Mouse (Mus musculus) kidney, embryonic 16.5 days (tissue): ENCODE measurements around the gene Palm2. TPM values are rescaled to one million over a fixed set of nuclear protein-coding genes. Genes with fewer than 3 reads are reported as not detected.

ENCODE experiments used
- ATAC-seq: fragments of 200-750 bp; cut with Nextera tagmentation; 2 replicates; pipeline ENCODE4 v1.8.0; 2017; ENCODE audit warnings: moderate TSS enrichment; ENCODE audit not compliant: low FRiP score, low TSS enrichment
- H3K27ac ChIP-seq: fragments of 300-500 bp; sonication (generic); 2 replicates; pipeline ENCODE4 v1.5.1; 2014; ENCODE audit warnings: low read length
- H3K27me3 ChIP-seq: fragments of 300-500 bp; sonication (generic); 2 replicates; pipeline ENCODE4 v1.6.1; 2014; ENCODE audit warnings: low read length, control low read depth, mixed read lengths; ENCODE audit not compliant: insufficient read depth
- H3K36me3 ChIP-seq: fragments of 300-500 bp; sonication (generic); 2 replicates; pipeline ENCODE4 v1.6.1; 2014; ENCODE audit warnings: low read length, control low read depth, mixed read lengths; ENCODE audit not compliant: insufficient read depth
- H3K4me1 ChIP-seq: fragments of 300-500 bp; sonication (generic); 2 replicates; pipeline ENCODE4 v1.6.1; 2014; ENCODE audit warnings: low read length, control low read depth, mixed read lengths; ENCODE audit not compliant: insufficient read depth
- H3K4me2 ChIP-seq: fragments of 300-500 bp; sonication (generic); replicated peaks from 2 replicates; pipeline ENCODE4 v1.6.1; 2014; ENCODE audit warnings: low read depth, low read length
- H3K4me3 ChIP-seq: fragments of 300-500 bp; sonication (generic); 2 replicates; pipeline ENCODE4 v1.5.1; 2014; ENCODE audit warnings: mild to moderate bottlenecking, low read length
- H3K9ac ChIP-seq: fragments of 300-500 bp; sonication (generic); replicated peaks from 2 replicates; pipeline ENCODE4 v1.6.1; 2014; ENCODE audit warnings: low read length
- H3K9me3 ChIP-seq: fragments of 300-500 bp; sonication (generic); 2 replicates; pipeline ENCODE4 v1.6.1; 2016; ENCODE audit warnings: low read length, control low read depth
- WGBS: fragments of 180-500 bp; shearing (Covaris S2); extraction: QIAGEN DNeasy Blood & Tissue Kit; methylation state at CpG from one replicate; pipeline ENCODE4 v1.1.7; 2014; 5-methylcytosine and 5-hydroxymethylcytosine counted together
- polyA plus RNA-seq: library from polyadenylated mRNA; unstranded; fragments of >200 nt; fragmentation: Nextera tagmentation; extraction: Ambion mirVana; gene quantifications from 2 replicates; pipeline ENCODE4 v1.2.1, GENCODE M21; 2015

Gene Palm2
- polyA plus RNA-seq, 1 experiment from 2014 or later, result 1.6 TPM

DNA sequence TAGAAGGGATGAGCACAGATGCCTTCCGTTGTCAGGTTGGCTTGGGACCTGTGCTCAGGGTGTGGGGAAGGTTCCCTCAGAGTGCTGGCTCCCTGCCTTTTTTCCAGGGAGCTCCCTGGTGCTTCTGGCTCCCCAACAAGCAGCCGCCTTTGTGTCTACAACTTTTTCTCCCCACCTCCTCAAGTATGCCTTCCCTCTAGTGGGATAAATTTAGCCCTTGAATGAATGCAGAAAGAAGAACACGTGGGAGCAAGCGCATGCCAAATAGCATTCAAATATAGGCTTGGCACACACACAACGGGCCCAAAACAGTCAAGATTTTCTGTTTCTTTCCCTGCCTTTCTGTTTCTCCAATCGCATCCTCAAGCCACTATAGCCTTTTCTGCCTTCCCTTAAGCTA, 127.0 kb downstream of the Palm2 start:
- no peaks in the 10 kb centered on the region for H3K36me3 ChIP-seq
- no peaks in the 10 kb centered on the region for H3K27me3 ChIP-seq
- peak overlapping the region; percentile 51; the same call in 1 of the 2 replicates for H3K27ac ChIP-seq
- H3K9me3 ChIP-seq, result no peaks in the 10 kb centered on the region
- H3K4me2 ChIP-seq, result no peak overlapping the region
- peaks cover 15% of the 10 kb centered on the region; the same call in 1 of the 2 replicates for H3K4me1 ChIP-seq
- H3K9ac ChIP-seq, result no peak overlapping the region
- ATAC-seq, result no peak
- H3K4me3 ChIP-seq, result no peak overlapping the region
- 77% methylated on average over 6 of the region's 6 CpGs for WGBS

DNA sequence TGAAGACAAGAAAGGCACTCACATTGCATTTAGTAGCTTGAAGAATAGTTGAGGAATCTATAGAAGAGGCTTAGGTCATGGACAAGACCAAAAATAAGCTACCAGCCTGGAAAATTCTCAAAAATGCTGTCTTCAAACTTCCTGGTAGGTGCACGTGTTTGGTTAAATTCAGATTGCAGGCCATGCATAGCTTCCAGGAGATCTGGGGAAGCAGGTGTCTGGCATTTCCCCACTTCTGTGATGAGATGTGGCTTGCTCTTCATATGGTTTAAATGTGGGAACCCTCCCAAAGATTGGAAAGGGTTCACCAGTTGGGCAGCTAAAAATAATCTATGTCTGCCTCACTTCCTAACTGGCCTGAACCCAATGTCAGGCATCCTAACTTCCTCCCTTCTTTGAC, 131.2 kb downstream of the Palm2 start:
- no peaks in the 10 kb centered on the region for H3K36me3 ChIP-seq
- peaks cover 24% of the 10 kb centered on the region for H3K4me1 ChIP-seq
- H3K9me3 ChIP-seq, result no peaks in the 10 kb centered on the region
- H3K27ac ChIP-seq, result no peak overlapping the region
- ATAC-seq, result no peak
- H3K4me3 ChIP-seq, result no peak overlapping the region
- H3K4me2 ChIP-seq, result no peak overlapping the region
- H3K27me3 ChIP-seq, result peaks cover 10% of the 10 kb centered on the region
- 84% methylated on average over 1 of the region's 1 CpGs for WGBS
- H3K9ac ChIP-seq, result no peak overlapping the region

DNA sequence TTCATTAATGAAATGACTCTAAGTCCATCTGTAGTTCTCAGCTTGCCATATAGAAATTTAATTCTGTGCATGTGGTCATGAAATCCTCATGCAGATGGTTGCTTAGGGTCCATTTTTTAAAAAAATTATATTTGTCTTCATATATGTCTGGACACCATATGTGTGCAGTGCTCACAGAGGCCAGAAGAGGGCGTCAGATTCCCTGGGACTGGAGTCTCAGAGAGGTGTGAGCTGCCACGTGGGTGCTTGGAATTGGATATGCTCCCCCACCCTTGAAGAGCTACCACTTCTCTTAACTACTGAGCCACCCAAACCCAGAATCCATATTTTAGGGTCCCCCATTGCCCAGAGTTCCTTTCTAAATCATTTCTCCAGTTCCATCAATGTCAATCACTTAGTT, 131.8 kb downstream of the Palm2 start:
- H3K9me3 ChIP-seq, result no peaks in the 10 kb centered on the region
- H3K36me3 ChIP-seq, result no peaks in the 10 kb centered on the region
- peaks cover 10% of the 10 kb centered on the region for H3K27me3 ChIP-seq
- no peak overlapping the region for H3K27ac ChIP-seq
- H3K4me2 ChIP-seq, result no peak overlapping the region
- no peak for ATAC-seq
- peaks cover 18% of the 10 kb centered on the region for H3K4me1 ChIP-seq
- no peak overlapping the region for H3K4me3 ChIP-seq
- WGBS, result 61% methylated on average over 2 of the region's 2 CpGs
- no peak overlapping the region for H3K9ac ChIP-seq

DNA sequence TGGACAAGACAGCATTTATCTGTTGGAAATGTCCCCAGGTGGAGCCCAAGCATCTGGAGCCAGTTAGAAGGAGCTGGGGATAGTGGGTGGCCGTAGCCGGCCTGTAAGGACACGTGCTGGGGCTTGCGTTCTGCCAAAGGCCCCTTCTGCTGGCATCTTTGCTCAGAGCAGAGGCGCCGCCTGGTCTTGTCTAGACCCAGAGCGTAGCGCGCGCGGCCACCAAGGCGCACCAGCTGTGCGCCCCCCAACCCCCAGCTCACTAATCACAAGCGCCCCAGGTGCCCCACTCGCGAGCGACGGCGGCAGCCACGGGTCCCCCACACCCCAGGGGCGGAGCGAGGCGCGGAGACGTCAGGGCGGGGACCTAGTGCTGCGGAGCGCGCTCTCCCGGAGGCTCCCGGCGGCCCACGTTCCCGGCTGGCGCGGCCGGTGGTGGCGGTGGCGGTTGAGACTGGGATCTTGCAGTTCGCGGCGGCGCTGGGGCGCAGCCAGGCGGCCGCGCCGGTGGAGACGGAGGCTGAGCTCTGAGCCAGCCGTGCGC, 133.7 kb downstream of the Palm2 start, which contains the start of gene Pakap:
Pakap (plus strand) TSS at position 514 of the 541 bp plus-strand sequence.
- Histone ChIP-seq H3K4me3 (peak within 1 kb of the TSS; percentile 66), H3K27ac (peak within 1 kb of the TSS; percentile 27), H3K36me3 (no peaks in the 10 kb centered on the region), H3K4me1 (peaks cover 15% of the 10 kb centered on the region), H3K27me3 (peaks cover 10% of the 10 kb centered on the region), H3K4me2 (peak within 1 kb of the TSS; percentile 93), H3K9ac (peak within 1 kb of the TSS; percentile 74), H3K9me3 (no peaks in the 10 kb centered on the region)
- under 1% methylated on average over 43 of the region's 51 CpGs for WGBS
- peak; percentile 88 for ATAC-seq

DNA sequence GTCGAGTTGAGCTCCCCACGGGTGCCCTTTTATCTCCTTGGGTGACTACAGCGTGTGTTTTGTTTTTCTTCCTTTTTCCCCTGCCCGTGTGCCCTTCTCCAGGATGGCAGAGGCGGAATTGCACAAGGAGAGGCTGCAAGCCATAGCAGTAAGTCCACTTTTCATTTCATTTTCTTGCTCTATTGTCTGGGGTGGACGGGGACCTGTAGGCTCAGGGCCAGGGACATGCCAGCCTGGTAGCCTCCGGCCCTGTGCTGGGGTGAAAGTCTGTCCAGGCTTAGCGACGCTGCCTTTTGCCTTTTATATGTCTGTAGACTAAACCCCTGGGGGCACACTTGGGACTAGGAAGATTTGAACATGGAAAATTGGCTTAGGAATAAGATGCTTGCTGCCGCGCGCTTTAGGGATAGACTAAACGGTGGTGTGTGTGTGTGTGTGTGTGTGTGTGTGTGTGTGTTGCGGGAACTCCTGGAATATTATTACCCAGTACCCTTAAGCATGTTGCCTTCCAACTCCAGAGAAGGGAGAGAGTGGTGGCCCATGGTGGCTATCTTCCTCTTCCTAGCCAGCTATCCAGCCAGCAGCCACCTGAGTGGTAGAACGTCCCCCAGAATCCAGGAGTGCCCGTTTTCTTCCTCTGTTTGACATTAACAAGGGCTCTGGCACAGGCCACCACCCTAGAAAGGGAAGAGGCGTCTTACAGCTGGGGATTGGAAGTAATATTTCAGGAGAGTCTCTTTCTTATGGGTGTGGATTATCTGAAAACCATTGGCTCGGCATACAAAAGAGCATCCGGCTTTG, 134.4 kb downstream of the Palm2 start:
- no peaks in the 10 kb centered on the region for H3K9me3 ChIP-seq
- no peaks in the 10 kb centered on the region for H3K36me3 ChIP-seq
- ATAC-seq, result no peak; the same call in 1 of the 2 replicates
- peak overlapping the region; percentile 27; the same call in 1 of the 2 replicates for H3K27ac ChIP-seq
- H3K9ac ChIP-seq, result peak overlapping the region; percentile 74
- 52% methylated on average over 19 of the region's 19 CpGs for WGBS
- H3K4me3 ChIP-seq, result peak overlapping the region; percentile 66
- H3K4me1 ChIP-seq, result peaks cover 15% of the 10 kb centered on the region
- H3K27me3 ChIP-seq, result peaks cover 10% of the 10 kb centered on the region
- peak overlapping the region; percentile 93 for H3K4me2 ChIP-seq

DNA sequence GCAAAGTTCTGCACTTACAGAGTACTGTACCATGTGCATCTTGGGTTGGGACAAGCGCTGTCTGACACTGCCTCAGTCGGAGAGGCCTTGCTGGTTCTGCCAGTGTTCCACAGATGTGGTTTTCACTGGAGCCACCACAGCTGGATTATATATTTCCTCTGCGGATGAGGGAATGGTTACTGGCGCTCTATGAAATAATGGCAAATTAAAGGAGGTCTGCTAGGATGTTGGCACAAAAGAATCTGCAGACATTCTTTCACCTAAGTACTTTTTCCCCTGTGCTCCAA, 135.0 kb downstream of the Palm2 start:
- Histone ChIP-seq H3K4me1 (peaks cover 15% of the 10 kb centered on the region), H3K4me2 (peak overlapping the region; percentile 93), H3K27ac (no peak overlapping the region), H3K36me3 (no peaks in the 10 kb centered on the region), H3K9me3 (no peaks in the 10 kb centered on the region), H3K4me3 (peak overlapping the region; percentile 66), H3K27me3 (peaks cover 10% of the 10 kb centered on the region), H3K9ac (no peak overlapping the region; the same call in 1 of the 2 replicates)
- WGBS, result 86% methylated on average over 4 of the region's 4 CpGs
- no peak for ATAC-seq

DNA sequence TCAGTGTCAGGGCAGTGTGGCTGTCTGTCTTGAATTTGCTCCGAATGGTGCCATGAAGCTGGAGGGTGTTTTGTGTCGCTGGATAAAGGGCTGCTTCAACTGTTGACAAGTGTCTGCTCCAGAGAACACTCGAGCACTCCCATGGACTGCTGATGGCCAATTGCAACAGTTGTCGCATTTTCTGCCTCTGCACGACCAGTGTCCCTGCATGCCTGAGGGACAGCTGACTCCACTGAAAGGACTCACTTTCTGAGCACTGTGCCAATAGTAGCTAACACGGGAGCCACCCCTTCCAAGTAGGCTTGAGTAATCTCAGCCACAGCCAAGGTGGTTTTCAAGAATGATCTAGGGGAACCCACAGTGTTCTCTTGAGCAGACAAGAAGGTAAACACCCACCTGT, 135.7 kb downstream of the Palm2 start:
- H3K27ac ChIP-seq, result no peak overlapping the region
- no peak overlapping the region for H3K4me3 ChIP-seq
- H3K9me3 ChIP-seq, result no peaks in the 10 kb centered on the region
- ATAC-seq, result no peak
- no peak overlapping the region for H3K4me2 ChIP-seq
- peaks cover 15% of the 10 kb centered on the region for H3K4me1 ChIP-seq
- 80% methylated on average over 6 of the region's 6 CpGs for WGBS
- peaks cover 10% of the 10 kb centered on the region for H3K27me3 ChIP-seq
- H3K36me3 ChIP-seq, result no peaks in the 10 kb centered on the region
- H3K9ac ChIP-seq, result no peak overlapping the region

DNA sequence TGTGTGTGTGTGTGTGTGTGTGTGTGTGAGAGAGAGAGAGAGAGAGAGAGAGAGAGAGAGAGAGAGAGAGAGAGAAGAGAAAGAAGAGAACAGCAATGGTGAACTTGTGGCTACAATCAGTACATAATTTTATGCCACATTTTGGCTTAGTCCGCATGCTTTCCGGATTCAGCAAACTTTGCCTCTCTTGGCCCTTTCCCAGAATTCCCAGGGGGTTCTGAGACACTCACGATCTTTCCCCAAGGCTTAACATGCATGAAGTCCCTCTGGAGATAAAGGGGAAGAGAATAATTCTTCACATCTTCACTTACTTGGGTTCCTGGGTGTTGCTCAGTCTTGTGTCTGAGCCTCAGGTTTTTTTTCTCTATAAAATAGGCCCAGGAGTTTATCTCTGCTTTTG, 136.2 kb downstream of the Palm2 start:
- no peaks in the 10 kb centered on the region for H3K9me3 ChIP-seq
- no peak overlapping the region for H3K4me2 ChIP-seq
- no peak overlapping the region for H3K9ac ChIP-seq
- peaks cover 15% of the 10 kb centered on the region for H3K4me1 ChIP-seq
- WGBS, result 72% methylated on average over 3 of the region's 3 CpGs
- H3K27me3 ChIP-seq, result peaks cover 10% of the 10 kb centered on the region
- H3K4me3 ChIP-seq, result no peak overlapping the region
- no peaks in the 10 kb centered on the region for H3K36me3 ChIP-seq
- no peak for ATAC-seq
- H3K27ac ChIP-seq, result no peak overlapping the region

DNA sequence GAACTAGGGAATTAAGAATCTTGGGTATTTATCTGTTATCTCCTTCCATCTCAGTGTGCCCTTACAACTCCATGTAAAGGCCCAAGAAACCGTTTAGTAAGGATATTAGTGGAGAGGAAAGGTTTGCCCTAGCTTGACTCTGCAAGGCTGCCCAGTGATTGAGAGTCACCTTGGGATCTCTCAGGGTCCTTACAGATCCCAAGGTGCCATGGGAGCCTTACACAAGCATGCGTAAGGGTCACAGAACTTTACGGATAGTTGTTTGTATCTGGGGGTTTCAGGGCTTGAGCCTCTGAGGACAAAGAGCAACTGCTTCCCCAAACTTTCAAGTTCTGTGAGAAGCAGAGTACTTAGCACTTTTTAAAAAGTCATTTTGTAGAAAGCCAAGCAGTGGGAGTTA, 140.1 kb downstream of the Palm2 start:
- 82% methylated on average over 3 of the region's 3 CpGs for WGBS
- H3K4me2 ChIP-seq, result no peak overlapping the region

DNA sequence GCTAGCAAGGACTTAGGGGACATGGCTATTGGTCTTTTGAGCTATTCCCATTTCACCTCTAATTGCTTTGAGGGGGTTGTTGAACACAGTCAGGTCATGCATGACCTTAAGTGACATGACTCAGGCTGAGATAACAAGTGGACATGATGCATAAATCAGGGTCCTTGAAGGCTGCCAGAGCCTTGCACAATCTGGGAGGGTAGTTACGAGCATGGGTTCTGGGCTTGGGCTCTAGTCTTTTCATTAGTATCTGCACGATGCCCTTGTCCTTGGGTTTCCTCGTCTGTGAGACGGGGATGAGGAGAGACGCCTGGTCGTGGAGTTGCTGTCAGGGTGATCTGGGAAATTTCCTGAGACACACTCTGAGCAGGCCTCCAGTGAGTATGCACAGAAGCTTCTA, 140.6 kb downstream of the Palm2 start:
- H3K4me1 ChIP-seq, result no peaks in the 10 kb centered on the region
- no peak overlapping the region for H3K27ac ChIP-seq
- H3K9me3 ChIP-seq, result no peaks in the 10 kb centered on the region
- no peak overlapping the region for H3K9ac ChIP-seq
- no peaks in the 10 kb centered on the region for H3K36me3 ChIP-seq
- 62% methylated on average over 6 of the region's 6 CpGs for WGBS
- no peak overlapping the region for H3K4me2 ChIP-seq
- no peak overlapping the region for H3K4me3 ChIP-seq
- no peak for ATAC-seq
- no peaks in the 10 kb centered on the region for H3K27me3 ChIP-seq

More for the DNA sequence above, 140.1 kb downstream of the Palm2 start:
- H3K4me3 ChIP-seq, result no peak overlapping the region
- no peak overlapping the region for H3K27ac ChIP-seq
- ATAC-seq, result no peak
- no peaks in the 10 kb centered on the region; the same call in 1 of the 2 replicates for H3K27me3 ChIP-seq
- H3K4me1 ChIP-seq, result no peaks in the 10 kb centered on the region
- no peak overlapping the region for H3K9ac ChIP-seq
- H3K9me3 ChIP-seq, result no peaks in the 10 kb centered on the region
- H3K36me3 ChIP-seq, result no peaks in the 10 kb centered on the region
